Mouse (Mus musculus): ENCODE measurements around the gene Epha2.

Epha2 gene

GRCm38 (mm10) chr4:141335263-141335796 lies 34.3 kb downstream of the Epha2 start:
- DNase-seq: peak; percentile 35

DNA sequence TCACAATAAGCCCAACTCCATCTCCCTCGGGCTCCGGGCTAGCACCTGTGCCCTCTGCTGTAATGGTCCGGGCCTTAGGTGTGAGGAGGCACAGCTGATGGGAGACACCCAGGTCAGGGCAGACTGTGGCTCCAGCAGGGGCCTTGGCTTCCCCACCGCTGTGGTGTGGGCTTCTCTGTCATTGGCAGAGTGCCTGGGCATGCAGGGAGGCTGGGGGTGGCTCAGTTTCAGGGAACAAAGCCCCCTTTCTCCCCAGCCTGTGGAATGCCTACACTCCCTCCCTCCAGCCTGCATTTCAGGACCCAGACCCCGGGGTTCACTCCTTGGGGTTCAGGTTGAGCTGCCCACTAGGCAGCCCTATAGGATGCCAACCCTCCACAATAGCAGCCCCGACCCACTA lies 35.2 kb downstream of the Epha2 start:
- DNase-seq: no peak

DNA sequence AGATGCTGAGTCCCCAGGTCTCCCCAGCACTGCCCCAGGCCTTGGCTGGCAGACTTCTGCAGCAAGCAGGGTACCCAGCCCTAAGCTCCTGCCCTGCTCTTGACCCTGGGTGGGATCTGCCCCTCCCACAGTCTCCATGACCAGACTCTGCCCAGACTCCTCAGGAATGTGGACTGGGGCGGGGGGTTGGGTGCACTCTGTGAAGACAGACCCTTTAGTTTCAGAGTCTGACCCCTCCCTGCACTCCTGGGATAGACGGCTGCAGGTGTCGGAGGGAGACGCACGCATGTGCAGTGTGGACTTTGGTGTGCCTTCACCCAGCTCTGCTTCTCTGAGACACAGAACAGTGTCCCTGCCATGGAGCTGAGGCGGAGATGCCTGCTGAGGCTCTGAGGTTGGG lies 36.9 kb downstream of the Epha2 start:
- no peak for DNase-seq

GRCm38 (mm10) chr4:141338853-141339252 lies 37.8 kb downstream of the Epha2 start:
- peak; percentile 49 for DNase-seq

DNA sequence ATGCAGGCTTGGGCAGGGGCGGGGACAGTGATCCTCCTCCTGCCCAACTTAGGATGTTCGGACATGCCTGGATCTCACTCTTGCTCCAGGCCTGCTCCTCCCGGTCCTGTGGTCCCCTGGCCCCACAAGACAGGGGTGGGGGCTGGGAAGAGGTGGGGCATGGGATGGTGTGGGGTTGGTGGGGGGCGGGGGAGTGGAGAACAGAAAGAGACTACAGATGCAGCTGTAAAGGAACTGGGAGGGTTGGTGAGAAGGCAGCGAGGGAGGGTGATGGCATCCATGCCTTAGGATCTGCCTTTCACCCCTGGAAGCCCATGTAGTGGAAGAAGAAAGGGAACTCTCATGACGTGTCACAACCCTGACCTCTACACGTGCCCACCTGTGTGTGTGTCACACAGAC lies 40.4 kb downstream of the Epha2 start:
- DNase-seq: no peak

DNA sequence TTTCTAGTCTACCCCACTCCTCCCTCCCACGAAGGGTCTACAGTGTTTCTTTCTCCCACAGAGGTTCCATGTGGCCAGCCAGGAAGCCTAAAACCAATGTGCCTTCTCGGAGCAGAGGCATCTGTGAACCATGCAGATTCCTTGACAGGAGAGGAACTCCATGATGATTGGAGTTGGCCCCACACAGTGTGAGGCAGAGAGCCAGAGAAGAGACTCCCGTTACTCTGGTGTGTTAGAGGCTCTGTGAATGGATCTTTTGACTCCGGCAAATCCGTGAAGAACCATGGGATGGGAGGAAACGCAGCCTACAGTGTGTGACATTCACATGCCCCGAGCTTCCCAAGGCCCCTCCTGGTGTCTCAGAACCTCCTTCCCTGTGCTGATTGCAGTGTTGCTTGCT lies 42.5 kb downstream of the Epha2 start:
- DNase-seq: no peak

GRCm38 (mm10) chr4:141345219-141345618 lies 44.2 kb downstream of the Epha2 start:
- no peak for DNase-seq

DNA sequence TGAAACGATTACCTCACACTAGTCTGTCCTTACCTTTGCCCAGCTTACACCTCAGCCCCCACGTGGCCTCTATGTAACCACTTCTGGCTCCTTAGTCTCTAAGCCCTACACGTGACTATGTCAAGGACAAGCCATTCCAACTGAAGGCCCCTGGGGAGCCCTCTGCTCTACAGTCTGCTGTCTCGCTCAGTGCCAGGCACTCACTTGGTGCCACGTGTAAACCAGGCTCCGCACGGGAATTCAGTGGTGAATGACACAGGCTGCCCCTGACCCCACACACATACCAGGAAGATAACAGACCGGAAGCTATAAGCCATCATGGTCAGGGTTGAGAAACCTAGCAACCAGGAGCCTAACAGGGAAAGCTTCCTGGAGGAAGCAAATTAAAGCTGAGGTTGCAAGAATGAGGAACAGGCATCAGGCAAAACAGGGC lies 46.3 kb downstream of the Epha2 start:
- peak; percentile 49 for DNase-seq

- DNase-seq: no peak
Measured at GRCm38 (mm10) chr4:141348616-141349015, 47.6 kb downstream of the Epha2 start.

- DNase-seq: no peak
Measured at GRCm38 (mm10) chr4:141350015-141350414, 49.0 kb downstream of the Epha2 start.

DNA sequence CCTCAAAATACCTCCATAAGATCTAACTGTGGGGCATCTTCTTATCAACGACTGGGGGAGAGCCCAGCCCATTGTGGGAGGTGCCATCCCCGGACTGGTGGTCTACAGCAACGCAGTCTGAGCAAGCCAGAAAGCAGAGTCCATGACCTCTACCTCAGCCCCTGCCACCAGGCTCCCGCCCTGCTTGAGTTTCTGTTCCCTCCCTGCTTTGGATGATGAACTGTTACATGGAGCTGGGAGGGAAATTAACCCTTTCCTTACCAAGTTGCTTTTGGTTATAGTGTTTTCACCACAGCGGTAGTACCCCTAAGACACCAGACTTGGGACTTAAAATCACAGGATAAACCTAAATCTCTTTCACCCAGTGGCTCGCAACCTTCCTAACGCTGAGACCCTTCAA lies 50.9 kb downstream of the Epha2 start:
- DNase-seq: no peak

DNA sequence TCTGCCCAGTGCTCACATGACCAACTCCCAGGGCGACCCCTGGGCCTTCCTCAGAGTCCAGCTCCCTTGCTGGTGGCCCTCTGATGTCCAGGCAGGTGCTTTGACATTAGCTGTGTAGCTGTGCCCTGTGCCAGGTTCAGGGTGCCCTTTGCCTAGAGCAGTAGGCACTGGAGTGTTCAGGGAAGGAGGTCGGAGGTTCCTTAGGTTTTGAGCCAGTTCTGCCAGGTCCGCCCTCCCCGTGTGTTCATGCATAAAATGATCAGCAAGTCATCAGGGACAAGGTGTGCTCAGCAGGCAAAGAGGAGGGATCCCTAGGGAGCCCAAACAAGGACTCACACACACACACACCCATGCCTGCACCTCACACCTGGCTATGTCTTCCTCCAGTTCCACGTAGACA lies 51.9 kb downstream of the Epha2 start:
- DNase-seq: no peak

DNA sequence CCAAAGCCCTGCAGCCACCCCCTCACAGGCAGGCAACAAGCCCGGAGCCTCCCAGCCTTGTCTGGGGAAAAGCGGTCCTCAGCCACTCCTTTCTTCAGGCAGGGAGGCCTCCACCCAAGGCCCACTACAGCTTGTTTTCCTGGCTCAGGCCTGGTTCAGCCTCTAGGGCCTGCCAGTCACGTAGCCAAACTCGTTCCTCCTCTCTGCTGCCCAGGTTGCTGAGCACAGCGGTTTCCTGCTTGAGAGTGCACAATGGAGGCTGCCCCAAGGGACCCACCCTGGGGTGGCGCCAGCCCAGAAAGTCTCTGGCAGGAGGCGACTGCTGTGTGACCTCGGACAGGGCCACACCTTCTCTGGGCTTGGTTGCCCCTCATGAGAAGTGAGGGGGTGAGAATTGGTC lies 52.8 kb downstream of the Epha2 start:
- DNase-seq: peak; percentile 62

GRCm38 (mm10) chr4:141357811-141358210 lies 56.8 kb downstream of the Epha2 start:
- DNase-seq: no peak

DNA sequence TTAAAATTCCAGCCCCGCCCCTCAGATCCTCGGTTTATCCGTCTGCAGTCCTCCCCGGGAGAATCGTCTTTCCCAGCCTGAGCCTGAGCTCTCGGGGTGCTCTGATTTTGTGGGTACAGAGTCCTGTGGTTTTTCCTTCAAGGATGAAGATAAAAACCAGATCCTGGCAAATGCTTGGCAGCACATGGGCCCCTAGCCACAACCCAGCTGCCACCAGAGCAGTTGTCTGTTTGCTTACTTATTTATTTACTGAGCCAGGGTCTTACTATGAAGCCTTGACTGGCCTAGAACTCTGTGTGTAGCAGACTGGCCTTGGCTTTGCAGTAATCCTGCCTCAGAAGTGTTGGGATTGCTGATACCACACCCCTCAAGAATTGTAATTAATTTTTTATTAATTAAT lies 58.2 kb downstream of the Epha2 start:
- no peak for DNase-seq

GRCm38 (mm10) chr4:141360846-141361245 lies 59.8 kb downstream of the Epha2 start:
- DNase-seq: peak; percentile 66

DNA sequence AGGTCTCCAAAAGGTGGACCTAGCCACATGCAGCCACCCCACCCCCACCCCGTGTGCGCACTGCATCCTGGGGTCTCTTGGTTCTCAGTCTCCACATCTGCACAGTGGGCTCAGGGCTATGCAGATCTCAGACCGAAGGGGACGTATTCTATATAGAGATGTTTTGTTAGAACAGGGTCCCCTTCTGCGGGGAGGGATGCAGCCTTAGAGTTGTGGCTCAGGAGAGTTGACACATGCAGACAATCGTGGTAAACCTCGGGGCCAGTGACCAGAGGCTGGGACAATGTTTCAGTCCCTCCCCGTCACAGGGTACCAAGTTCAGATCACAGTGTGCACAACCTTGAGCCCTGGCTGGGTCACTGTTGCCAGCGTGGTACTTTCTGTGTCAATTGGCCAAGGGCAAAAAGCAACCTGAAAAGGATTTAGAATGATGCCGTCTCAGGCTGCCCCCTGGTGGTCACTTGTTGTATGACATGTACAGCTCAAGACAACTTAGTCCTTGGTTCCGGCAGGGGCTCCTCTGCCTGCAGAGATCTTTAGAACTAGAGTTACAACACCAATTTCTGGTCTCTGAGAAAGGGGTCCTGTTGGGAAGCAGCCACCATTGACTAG lies 62.0 kb downstream of the Epha2 start:
- peak; percentile 88 for DNase-seq

GRCm38 (mm10) chr4:141365126-141365525 lies 64.1 kb downstream of the Epha2 start:
- no peak for DNase-seq

- DNase-seq: no peak
Measured at GRCm38 (mm10) chr4:141365876-141366275, 64.8 kb downstream of the Epha2 start.

DNA sequence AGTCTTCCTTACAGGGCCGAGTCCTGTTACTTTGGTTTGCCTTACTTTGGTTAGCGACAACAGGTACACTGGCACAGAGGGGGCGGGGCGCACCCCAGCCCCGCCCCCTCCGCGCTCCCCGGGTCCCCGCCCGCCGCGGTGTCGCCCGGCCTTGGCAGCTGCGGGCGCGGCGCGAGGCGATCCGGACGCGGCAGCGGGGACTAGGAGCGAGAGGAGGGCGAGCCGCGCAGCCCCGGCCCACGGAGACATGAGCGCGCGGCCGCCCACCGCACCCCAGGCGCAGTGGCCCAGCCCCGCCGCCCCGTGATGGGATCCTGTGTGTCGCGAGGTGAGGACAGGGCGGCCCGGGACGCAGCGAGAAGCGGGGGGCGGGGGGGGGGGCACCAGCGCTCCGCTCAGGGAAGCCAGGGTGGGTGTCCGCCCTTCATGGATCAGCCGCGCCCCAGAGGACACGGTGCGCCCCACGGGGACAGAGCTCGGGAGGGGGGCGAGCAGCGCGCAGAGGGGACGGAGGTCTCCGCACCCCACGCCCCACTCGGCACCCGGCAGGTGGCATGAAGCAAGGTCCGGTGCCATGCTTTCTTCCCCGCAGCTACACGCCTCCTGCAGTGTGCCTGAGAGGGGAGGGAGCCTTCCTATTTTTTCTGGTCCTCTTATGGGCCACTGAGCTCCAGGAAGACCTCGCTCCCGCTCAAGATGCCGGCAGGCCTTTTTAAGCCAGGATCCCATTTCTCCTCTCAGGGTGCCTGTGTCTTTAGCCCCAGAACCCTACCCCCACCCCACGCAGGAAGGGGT lies 67.2 kb downstream of the Epha2 start, which contains the start of gene Fam131c:
Gene Fam131c, plus strand, starts transcription at position 224 of the 795 bp plus-strand sequence.
- DNase-seq: peak; percentile 31

- no peak for DNase-seq
Measured at GRCm38 (mm10) chr4:141372426-141372825, 71.4 kb downstream of the Epha2 start.

Measured in lung, postnatal 10 days (tissue).